Mouse (Mus musculus): ENCODE data around the gene Ccdc157.

DNA sequence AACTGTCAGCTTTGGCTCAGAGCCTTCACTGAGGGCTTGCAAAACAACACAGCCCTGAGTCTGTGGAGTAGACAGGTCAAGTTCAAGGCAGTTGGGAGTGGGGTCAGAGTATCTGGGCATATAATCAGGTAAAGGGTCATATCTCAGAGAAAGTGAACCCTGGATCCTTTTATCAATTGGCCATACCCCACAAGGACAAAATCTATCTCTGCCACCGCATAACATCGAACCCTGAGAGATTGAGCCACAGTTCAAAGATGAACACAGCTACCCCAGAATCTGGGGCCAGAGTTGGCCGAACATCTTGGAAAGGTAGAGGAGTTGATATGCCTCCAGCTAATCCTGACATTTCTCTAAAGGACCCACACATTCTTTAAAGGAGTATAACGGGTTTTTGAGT is 48.1 kb downstream of the Ccdc157 start:
- TF ChIP-seq CTCF (IDR thresholded peaks at IDR 0.05; ENCODE audit: low read depth, low read length): no peak
- no peak for TF ChIP-seq GATA1 (IDR thresholded peaks at IDR 0.05; ENCODE audit: borderline replicate concordance, low read length)
- no peak for TF ChIP-seq TAL1 (conservative IDR thresholded peaks at IDR 0.05; ENCODE audit: low read depth, low read length)
